26 mouse cellular contexts compared by ENCODE assay signal in the genomic region with DNA sequence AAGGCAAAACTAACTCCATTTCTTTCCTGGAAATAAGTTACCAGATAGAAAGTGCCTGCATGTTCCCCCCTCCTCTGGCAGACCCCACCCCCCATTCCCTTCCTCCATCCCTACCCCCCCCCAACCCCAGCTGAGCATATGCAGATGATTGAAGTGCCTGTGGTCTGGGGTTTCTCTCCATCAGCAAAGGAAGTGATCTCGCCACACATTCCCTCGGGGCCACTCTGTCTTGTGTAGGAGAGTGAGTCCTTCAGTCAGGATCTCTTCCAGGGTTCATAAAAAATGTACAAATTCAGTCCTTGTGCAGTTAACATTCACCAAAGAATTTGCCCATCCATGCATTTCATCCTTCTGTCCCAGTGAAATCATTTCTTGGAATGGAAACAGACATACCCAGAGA.
DNase-seq lines count a peak whose midpoint lies in the region; ATAC-seq lines count a peak whose summit lies in the region.
"Had no signal": no experiment of that assay in that cellular context is flagged by ENCODE, and none has a peak within 500 bp of the region (broad histone marks: within the 10 kb centered on the region; RNA-seq: fewer than 3 reads in every experiment).

No protein-coding gene starts in this region.

- H3K4me3 ChIP-seq in embryonic facial prominence, embryonic 12.5 days, result no peak overlapping the region
- H3K4me3 ChIP-seq: heart, embryonic 13.5 days; left cerebral cortex, adult 2 months; liver, embryonic 12.5 days; midbrain, embryonic 15.5 days; stomach, embryonic 15.5 days had no signal

- no peaks in the 10 kb centered on the region for H3K27me3 ChIP-seq in embryonic facial prominence, embryonic 12.5 days
- H3K27me3 ChIP-seq: liver, embryonic 12.5 days; midbrain, embryonic 15.5 days; Patski; stomach, embryonic 15.5 days had no signal

- DNase-seq in Muller cell, postnatal 12 days (ENCODE audit: inconsistent ontology term), result peak; percentile 79
- DNase-seq in embryo, embryonic 11 days, result peak; percentile 69
- no peak for DNase-seq in lung, postnatal 14 days
- DNase-seq in right cerebral cortex, adult 2 months (ENCODE audit: low spot score in 2 of 2), result no peak
- DNase-seq in left cerebral cortex, postnatal 36 days (ENCODE audit: low spot score in 2 of 2), result no peak
- DNase-seq: adrenal gland, postnatal 14 days; cerebellum, adult 11 months; cerebellum, adult 9-11 months; heart, postnatal 10 days; kidney, postnatal 14 days; left cerebral cortex, postnatal 4 days; lung, adult 18-20 months; right cerebral cortex, postnatal 14 days had no signal

- no peaks in the 10 kb centered on the region for H3K36me3 ChIP-seq in embryonic facial prominence, embryonic 12.5 days
- H3K36me3 ChIP-seq: G1E; heart, embryonic 13.5 days; liver, embryonic 12.5 days; midbrain, embryonic 15.5 days; stomach, embryonic 15.5 days had no signal

- intact Hi-C loops in left cerebral cortex, postnatal 36 days (cut with DNase I), result no loop called here

- H3K4me1 ChIP-seq in embryonic facial prominence, embryonic 12.5 days, result peaks cover 19% of the 10 kb centered on the region
- H3K4me1 ChIP-seq: liver, embryonic 12.5 days; midbrain, embryonic 15.5 days; stomach, embryonic 15.5 days had no signal

- H3K4me2 ChIP-seq in embryonic facial prominence, embryonic 12.5 days (replicated peaks), result no peak overlapping the region
- H3K4me2 ChIP-seq: heart, embryonic 13.5 days; hindbrain, embryonic 14.5 days; liver, embryonic 12.5 days; midbrain, embryonic 15.5 days; stomach, embryonic 15.5 days had no signal

- ATAC-seq in embryonic facial prominence, embryonic 12.5 days (ENCODE audit: insufficient number of reproducible peaks, insufficient read depth, low FRiP score, low TSS enrichment), result no peak
- ATAC-seq: forebrain, embryonic 14.5 days; intestine, postnatal 0 days; liver, embryonic 12.5 days; lung, postnatal 0 days; midbrain, embryonic 15.5 days; Patski had no signal

- no peak overlapping the region for H3K9ac ChIP-seq in embryonic facial prominence, embryonic 12.5 days
- H3K9ac ChIP-seq: heart, embryonic 13.5 days; hindbrain, embryonic 14.5 days; liver, embryonic 12.5 days; midbrain, embryonic 15.5 days; stomach, embryonic 15.5 days had no signal

- 16% methylated on average over 2 of the region's 2 CpGs for WGBS in embryonic facial prominence, embryonic 12.5 days

- H3K27ac ChIP-seq in embryonic facial prominence, embryonic 12.5 days, result 0 out of 2 replicates have a peak overlapping the region, but pooled peaks have one; percentile 8
- H3K27ac ChIP-seq: heart, embryonic 13.5 days; hindbrain, embryonic 14.5 days; left cerebral cortex, adult 2 months; liver, embryonic 12.5 days; macrophage; midbrain, embryonic 15.5 days; stomach, embryonic 15.5 days had no signal

- no peaks in the 10 kb centered on the region for H3K9me3 ChIP-seq in embryonic facial prominence, embryonic 12.5 days
- H3K9me3 ChIP-seq: heart, embryonic 13.5 days; liver, embryonic 12.5 days; midbrain, embryonic 15.5 days; stomach, embryonic 15.5 days had no signal

Comparison
In these comparisons a context has a peak if more than half of its experiments do, and no peak if none do; other contexts are left out.
1. DNase-seq: peak in Muller cell, postnatal 12 days (single experiment) and embryo, embryonic 11 days (single experiment); none in lung, postnatal 14 days (single experiment), right cerebral cortex, adult 2 months (0 of 2) and left cerebral cortex, postnatal 36 days (0 of 2).